Mouse (Mus musculus): Measurements from ENCODE around the gene Anxa3. TPM values are rescaled to one million over a fixed set of nuclear protein-coding genes. Genes with fewer than 3 reads are reported as not detected.

Gene Anxa3
- polyA plus RNA-seq, 1 experiment, result 198 TPM

- H3K4me3 ChIP-seq (ENCODE audit: insufficient read depth, low read length), result peak overlapping the region; percentile 98
- peak overlapping the region; percentile 75 for H3K27ac ChIP-seq (ENCODE audit: insufficient read depth, low read length)
- TF ChIP-seq POLR2A (IDR thresholded peaks at IDR 0.05; ENCODE audit: low read depth, low read length), result no peak
- TF ChIP-seq CTCF (IDR thresholded peaks at IDR 0.05; ENCODE audit: borderline replicate concordance, insufficient read depth, low read length), result no peak
- peaks cover 5% of the 10 kb centered on the region; the same call in 1 of the 2 replicates for H3K4me1 ChIP-seq (ENCODE audit: control insufficient read depth, insufficient read depth, low read length)
Observed at GRCm38 (mm10) chr5:96793953-96794635, 955 bp downstream of the Anxa3 start.

DNA sequence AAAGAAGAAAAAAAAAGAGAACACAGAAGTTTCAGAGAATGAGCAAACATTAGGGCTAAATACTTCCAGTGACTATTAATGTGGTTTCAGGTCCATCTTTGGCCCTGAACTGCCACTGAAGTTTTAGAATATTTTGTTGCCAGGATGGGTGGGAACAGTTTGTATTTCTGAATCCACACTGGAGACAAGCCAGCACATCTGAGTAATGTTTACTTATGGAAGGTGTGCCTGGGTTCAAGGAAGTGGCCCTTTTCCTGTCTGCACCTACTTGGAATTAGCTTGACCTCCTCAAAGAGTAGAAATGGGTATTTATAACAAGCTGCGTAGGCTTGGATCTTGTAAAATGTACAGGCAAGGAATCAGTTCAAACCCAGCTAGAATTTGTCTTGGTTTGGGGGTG is 2.6 kb downstream of the Anxa3 start:
- TF ChIP-seq CTCF (IDR thresholded peaks at IDR 0.05; ENCODE audit: borderline replicate concordance, insufficient read depth, low read length) (no peak), POLR2A (IDR thresholded peaks at IDR 0.05; ENCODE audit: low read depth, low read length) (no peak)
- Histone ChIP-seq H3K27ac (ENCODE audit: insufficient read depth, low read length) (no peak overlapping the region), H3K4me1 (ENCODE audit: control insufficient read depth, insufficient read depth, low read length) (peaks cover 12% of the 10 kb centered on the region), H3K4me3 (ENCODE audit: insufficient read depth, low read length) (peak overlapping the region; percentile 12; the same call in 1 of the 2 replicates)

GRCm38 (mm10) chr5:96797465-96797864 is 4.3 kb downstream of the Anxa3 start:
- H3K27ac ChIP-seq (ENCODE audit: insufficient read depth, low read length), result no peak overlapping the region
- no peak overlapping the region for H3K4me3 ChIP-seq (ENCODE audit: insufficient read depth, low read length)
- TF ChIP-seq POLR2A (IDR thresholded peaks at IDR 0.05; ENCODE audit: low read depth, low read length), result no peak
- TF ChIP-seq CTCF (IDR thresholded peaks at IDR 0.05; ENCODE audit: borderline replicate concordance, insufficient read depth, low read length), result no peak
- peaks cover 22% of the 10 kb centered on the region for H3K4me1 ChIP-seq (ENCODE audit: control insufficient read depth, insufficient read depth, low read length)

- peaks cover 31% of the 10 kb centered on the region for H3K4me1 ChIP-seq (ENCODE audit: control insufficient read depth, insufficient read depth, low read length)
Observed at GRCm38 (mm10) chr5:96799165-96799564, 6.0 kb downstream of the Anxa3 start.

DNA sequence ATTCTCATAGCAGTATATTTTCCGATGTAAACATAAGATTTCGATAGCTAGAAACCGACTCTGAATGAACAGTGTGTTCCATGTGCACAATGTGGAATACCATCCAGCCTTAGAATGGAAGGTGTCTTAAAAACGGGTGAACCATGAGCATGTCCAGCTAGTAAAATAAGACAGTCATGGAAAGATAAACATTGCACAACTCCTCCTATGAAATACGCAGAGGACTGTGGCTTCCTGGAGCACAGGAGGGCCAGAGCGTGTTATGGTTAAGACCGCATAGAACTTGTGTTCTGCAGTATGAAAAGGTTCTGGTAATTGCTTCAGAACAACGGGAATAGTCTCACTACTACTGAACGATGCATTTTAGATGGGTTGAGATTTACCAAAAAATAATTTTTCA is 6.8 kb downstream of the Anxa3 start:
- Histone ChIP-seq H3K27ac (ENCODE audit: insufficient read depth, low read length) (peak overlapping the region; percentile 85; the same call in 1 of the 2 replicates), H3K4me3 (ENCODE audit: insufficient read depth, low read length) (no peak overlapping the region), H3K4me1 (ENCODE audit: control insufficient read depth, insufficient read depth, low read length) (peaks cover 35% of the 10 kb centered on the region)
- TF ChIP-seq CTCF (IDR thresholded peaks at IDR 0.05; ENCODE audit: borderline replicate concordance, insufficient read depth, low read length), result no peak
- TF ChIP-seq POLR2A (IDR thresholded peaks at IDR 0.05; ENCODE audit: low read depth, low read length), result no peak

More at GRCm38 (mm10) chr5:96799165-96799564, 6.0 kb downstream of the Anxa3 start:
- Histone ChIP-seq H3K27ac (ENCODE audit: insufficient read depth, low read length) (no peak overlapping the region; the same call in 1 of the 2 replicates), H3K4me3 (ENCODE audit: insufficient read depth, low read length) (no peak overlapping the region)
- TF ChIP-seq CTCF (IDR thresholded peaks at IDR 0.05; ENCODE audit: borderline replicate concordance, insufficient read depth, low read length) (no peak), POLR2A (IDR thresholded peaks at IDR 0.05; ENCODE audit: low read depth, low read length) (no peak)

DNA sequence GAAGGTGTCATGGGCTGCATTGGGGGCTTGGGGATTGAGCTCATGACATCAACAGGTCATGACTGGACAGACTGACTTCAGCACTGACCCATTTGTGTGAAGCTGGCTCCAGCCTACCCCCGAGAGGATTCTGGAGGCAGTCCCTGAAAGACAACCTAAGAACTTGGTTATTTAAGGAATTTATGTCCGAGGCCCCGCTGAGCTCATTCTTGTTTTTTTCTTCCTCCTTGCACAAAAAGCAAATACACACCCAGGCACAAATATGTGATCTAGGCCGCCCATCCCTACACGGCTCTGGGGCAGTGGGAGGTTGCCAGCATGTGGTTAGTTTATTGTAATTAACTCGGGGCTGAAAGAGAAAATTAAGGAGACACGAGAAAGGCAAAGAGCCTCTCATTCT is 9.0 kb downstream of the Anxa3 start:
- no peak for TF ChIP-seq POLR2A (IDR thresholded peaks at IDR 0.05; ENCODE audit: low read depth, low read length)
- TF ChIP-seq CTCF (IDR thresholded peaks at IDR 0.05; ENCODE audit: borderline replicate concordance, insufficient read depth, low read length), result no peak
- H3K27ac ChIP-seq (ENCODE audit: insufficient read depth, low read length), result peak overlapping the region; percentile 93
- H3K4me3 ChIP-seq (ENCODE audit: insufficient read depth, low read length), result no peak overlapping the region
- peaks cover 45% of the 10 kb centered on the region for H3K4me1 ChIP-seq (ENCODE audit: control insufficient read depth, insufficient read depth, low read length)

DNA sequence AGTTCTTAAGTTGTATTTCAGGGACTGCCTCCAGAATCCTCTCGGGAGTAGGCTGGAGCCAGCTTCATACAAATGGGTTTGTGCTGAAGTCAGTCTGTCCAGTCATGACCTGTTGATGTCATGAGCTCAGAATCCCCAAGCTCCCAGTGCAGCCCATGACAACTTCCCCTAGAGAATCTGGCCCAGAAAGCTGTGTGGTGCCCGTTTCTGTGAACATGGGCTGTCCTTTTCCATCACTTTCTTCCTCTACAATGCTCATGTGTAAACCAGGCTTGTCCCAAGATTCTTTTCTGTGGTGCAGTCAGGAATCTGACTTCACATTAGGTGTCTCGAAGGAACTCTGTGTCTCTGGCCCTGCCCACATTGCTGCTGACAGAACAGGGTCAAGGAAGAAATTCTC is 10.0 kb downstream of the Anxa3 start:
- H3K4me3 ChIP-seq (ENCODE audit: insufficient read depth, low read length), result no peak overlapping the region
- H3K4me1 ChIP-seq (ENCODE audit: control insufficient read depth, insufficient read depth, low read length), result peaks cover 48% of the 10 kb centered on the region
- peak overlapping the region; percentile 93 for H3K27ac ChIP-seq (ENCODE audit: insufficient read depth, low read length)
- TF ChIP-seq POLR2A (IDR thresholded peaks at IDR 0.05; ENCODE audit: low read depth, low read length), result no peak
- TF ChIP-seq CTCF (IDR thresholded peaks at IDR 0.05; ENCODE audit: borderline replicate concordance, insufficient read depth, low read length), result no peak

DNA sequence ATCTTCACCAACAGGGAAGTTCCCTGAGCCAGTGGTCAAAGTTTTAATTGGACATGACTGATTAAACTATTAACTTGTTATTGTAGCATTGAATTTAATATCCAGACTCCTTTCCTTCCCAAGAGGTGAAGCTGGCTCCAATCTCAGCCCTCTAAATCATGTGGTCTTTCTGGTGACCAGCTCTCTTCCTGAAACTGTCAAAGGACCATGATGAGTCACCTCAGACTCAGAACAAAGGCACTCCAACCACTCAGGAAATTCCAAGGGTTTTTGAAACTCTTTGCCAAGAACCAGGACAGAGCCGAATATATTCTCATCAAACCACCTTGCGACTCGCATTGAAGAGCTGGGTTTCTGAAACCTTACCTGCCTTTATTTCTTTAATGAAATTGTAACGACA is 11.2 kb downstream of the Anxa3 start:
- Histone ChIP-seq H3K4me3 (ENCODE audit: insufficient read depth, low read length) (no peak overlapping the region), H3K27ac (ENCODE audit: insufficient read depth, low read length) (peak overlapping the region; percentile 96), H3K4me1 (ENCODE audit: control insufficient read depth, insufficient read depth, low read length) (peaks cover 48% of the 10 kb centered on the region)
- TF ChIP-seq CTCF (IDR thresholded peaks at IDR 0.05; ENCODE audit: borderline replicate concordance, insufficient read depth, low read length) (no peak), POLR2A (IDR thresholded peaks at IDR 0.05; ENCODE audit: low read depth, low read length) (no peak)

DNA sequence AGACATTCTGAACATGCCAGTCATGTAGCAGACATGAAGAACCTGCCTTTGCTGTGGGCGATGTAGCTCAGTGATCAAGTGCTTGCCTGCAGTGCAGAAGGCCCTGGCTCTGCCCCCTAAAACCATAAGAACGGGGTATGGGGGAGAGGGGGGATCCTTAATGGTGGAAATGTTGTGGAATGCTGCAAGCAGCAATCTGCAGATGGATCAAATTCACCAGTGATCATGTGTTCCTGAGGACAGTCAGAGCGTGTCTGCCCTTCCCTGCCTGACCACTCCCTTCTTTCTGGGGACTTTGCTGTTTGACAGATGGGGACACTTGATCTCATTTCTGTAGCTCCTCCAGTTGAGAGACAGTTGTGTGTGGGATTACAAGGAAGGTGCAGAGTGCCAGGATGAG is 11.7 kb downstream of the Anxa3 start:
- Histone ChIP-seq H3K27ac (ENCODE audit: insufficient read depth, low read length) (peak overlapping the region; percentile 96), H3K4me3 (ENCODE audit: insufficient read depth, low read length) (no peak overlapping the region), H3K4me1 (ENCODE audit: control insufficient read depth, insufficient read depth, low read length) (peaks cover 47% of the 10 kb centered on the region)
- TF ChIP-seq POLR2A (IDR thresholded peaks at IDR 0.05; ENCODE audit: low read depth, low read length) (no peak), CTCF (IDR thresholded peaks at IDR 0.05; ENCODE audit: borderline replicate concordance, insufficient read depth, low read length) (no peak)

DNA sequence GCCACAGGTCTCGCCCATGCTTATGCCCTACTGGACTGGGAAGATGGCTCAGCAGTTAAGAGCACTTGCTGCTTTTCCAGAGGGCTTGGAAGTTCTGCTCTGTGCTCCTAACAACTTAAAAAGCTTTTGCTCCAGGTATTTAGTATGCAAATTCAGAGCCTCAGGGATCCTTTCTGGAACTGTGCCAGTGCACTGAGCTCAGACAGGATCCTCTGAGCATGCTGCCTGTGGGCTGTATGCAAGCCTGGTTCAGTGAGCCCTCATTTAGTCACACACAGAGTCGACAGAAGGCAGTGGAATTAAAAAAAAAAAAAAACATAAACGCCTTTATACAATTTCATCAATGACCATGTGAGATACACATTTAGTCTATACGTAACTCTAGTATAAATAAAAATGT is 17.5 kb downstream of the Anxa3 start:
- no peak overlapping the region for H3K27ac ChIP-seq (ENCODE audit: insufficient read depth, low read length)
- no peak overlapping the region for H3K4me3 ChIP-seq (ENCODE audit: insufficient read depth, low read length)
- H3K4me1 ChIP-seq (ENCODE audit: control insufficient read depth, insufficient read depth, low read length), result peaks cover 10% of the 10 kb centered on the region
- TF ChIP-seq CTCF (IDR thresholded peaks at IDR 0.05; ENCODE audit: borderline replicate concordance, insufficient read depth, low read length) (no peak), POLR2A (IDR thresholded peaks at IDR 0.05; ENCODE audit: low read depth, low read length) (no peak)
